Mouse (Mus musculus) hindbrain, embryonic 11.5 days (tissue): ENCODE results near the gene Lztr1. TPM values are rescaled to one million over a fixed set of nuclear protein-coding genes. Genes with fewer than 3 reads are reported as not detected.

ENCODE experiments used
- ATAC-seq: fragments of 200-750 bp; cut with Nextera tagmentation; 2 replicates; pipeline ENCODE4 v1.8.0; 2017; ENCODE audit warnings: mild to moderate bottlenecking, moderate TSS enrichment, moderate library complexity; ENCODE audit not compliant: low FRiP score
- DNase-seq: peaks from one replicate; pipeline ENCODE4 v3.0.0-alpha.2; 2015; ENCODE audit warnings: low spot score
- H3K27ac ChIP-seq: fragments of 300-500 bp; sonication (generic); 2 replicates; pipeline ENCODE4 v1.5.1; 2014; ENCODE audit warnings: mild to moderate bottlenecking, low read depth, low read length
- H3K27me3 ChIP-seq: fragments of 300-500 bp; sonication (generic); 2 replicates; pipeline ENCODE4 v1.6.1; 2014; ENCODE audit warnings: mild to moderate bottlenecking, low read length, moderate library complexity, mixed read lengths; ENCODE audit not compliant: control insufficient read depth, insufficient read depth
- H3K36me3 ChIP-seq: fragments of 300-500 bp; sonication (generic); 2 replicates; pipeline ENCODE4 v1.6.1; 2014; ENCODE audit warnings: mild to moderate bottlenecking, low read length, moderate library complexity, mixed read lengths; ENCODE audit not compliant: control insufficient read depth, insufficient read depth
- H3K4me1 ChIP-seq: fragments of 300-500 bp; sonication (generic); replicated peaks from 2 replicates; pipeline ENCODE4 v1.6.1; 2014; ENCODE audit warnings: low read length, mixed read lengths; ENCODE audit not compliant: control insufficient read depth, insufficient read depth
- H3K4me2 ChIP-seq: fragments of 300-500 bp; sonication (generic); replicated peaks from 2 replicates; pipeline ENCODE4 v1.6.1; 2014; ENCODE audit warnings: mild to moderate bottlenecking, low read depth, low read length
- H3K4me3 ChIP-seq: fragments of 300-500 bp; sonication (generic); 2 replicates; pipeline ENCODE4 v1.5.1; 2014; ENCODE audit warnings: low read depth, low read length
- H3K9ac ChIP-seq: fragments of 300-500 bp; sonication (generic); 2 replicates; pipeline ENCODE4 v1.6.1; 2014; ENCODE audit warnings: low read depth, low read length
- H3K9me3 ChIP-seq: fragments of 300-500 bp; sonication (generic); 2 replicates; pipeline ENCODE4 v1.6.1; 2016; ENCODE audit warnings: low read length; ENCODE audit not compliant: control insufficient read depth
- WGBS: fragments of 180-500 bp; shearing (Covaris S2); extraction: QIAGEN DNeasy Blood & Tissue Kit; methylation state at CpG from one replicate; pipeline ENCODE4 v1.1.7; 2014; 5-methylcytosine and 5-hydroxymethylcytosine counted together
- polyA plus RNA-seq: library from polyadenylated mRNA; unstranded; fragments of >200 nt; fragmentation: Nextera tagmentation; extraction: Ambion mirVana; gene quantifications from 2 replicates; pipeline ENCODE4 v1.2.1, GENCODE M21; 2014

Gene Lztr1
- polyA plus RNA-seq, 1 experiment from 2014 or later = 85.3 TPM

DNA sequence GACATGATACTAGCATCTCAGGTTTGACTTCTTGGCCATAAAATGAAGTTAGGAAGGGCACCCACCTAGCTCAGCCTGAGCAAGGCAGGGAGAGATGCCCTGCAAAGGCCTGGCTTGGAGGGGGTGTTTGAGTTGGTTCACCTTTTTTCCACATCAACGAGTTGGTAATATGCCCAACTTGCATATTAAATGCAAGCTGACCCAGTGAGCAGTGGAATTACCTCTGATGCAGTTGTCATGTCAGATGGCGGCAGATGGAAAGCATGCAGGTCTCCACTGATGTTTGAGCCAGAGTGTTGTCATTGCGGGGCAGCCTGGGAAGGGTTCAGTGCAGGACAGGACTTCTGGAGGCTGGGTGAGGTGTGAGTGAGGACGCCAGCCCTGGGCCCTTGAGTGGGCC is 2.9 kb downstream of the Lztr1 start:
- ATAC-seq (no peak), DNase-seq (no peak)
- no peak overlapping the region for H3K27ac ChIP-seq
- 92% methylated on average over 4 of the region's 4 CpGs for WGBS
- H3K27me3 ChIP-seq = no peaks in the 10 kb centered on the region
- no peaks in the 10 kb centered on the region for H3K4me1 ChIP-seq
- H3K4me2 ChIP-seq = no peak overlapping the region
- no peak overlapping the region for H3K9ac ChIP-seq
- H3K4me3 ChIP-seq = no peak overlapping the region
- peaks cover 5% of the 10 kb centered on the region; the same call in 1 of the 2 replicates for H3K36me3 ChIP-seq
- H3K9me3 ChIP-seq = no peaks in the 10 kb centered on the region

DNA sequence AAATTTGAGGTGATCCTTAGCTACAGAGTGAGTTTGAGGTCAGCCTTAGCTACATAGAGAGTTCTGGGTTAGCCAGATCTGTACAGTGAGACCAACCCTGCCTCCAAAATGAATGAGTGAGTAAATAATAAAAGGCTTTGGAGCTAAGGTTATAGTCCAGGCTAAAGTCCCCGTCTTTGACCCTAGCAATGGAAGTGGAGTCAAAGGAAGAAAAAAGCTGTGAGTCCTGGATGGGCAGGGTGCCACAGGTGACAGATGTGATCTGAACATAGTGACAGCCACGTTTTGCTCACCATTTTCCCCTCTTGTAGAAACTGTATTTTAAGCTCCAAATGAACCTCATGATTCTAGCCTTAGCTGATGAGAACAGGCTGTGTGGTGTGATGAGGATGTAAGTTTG is 10.4 kb downstream of the Lztr1 start:
- no peak overlapping the region for H3K4me3 ChIP-seq
- H3K9ac ChIP-seq = no peak overlapping the region
- H3K4me2 ChIP-seq = no peak overlapping the region
- ATAC-seq (no peak), DNase-seq (no peak)
- 95% methylated on average over 2 of the region's 2 CpGs for WGBS
- no peaks in the 10 kb centered on the region for H3K27me3 ChIP-seq
- peaks cover 21% of the 10 kb centered on the region for H3K36me3 ChIP-seq
- no peak overlapping the region for H3K27ac ChIP-seq
- no peaks in the 10 kb centered on the region for H3K4me1 ChIP-seq
- H3K9me3 ChIP-seq = no peaks in the 10 kb centered on the region

DNA sequence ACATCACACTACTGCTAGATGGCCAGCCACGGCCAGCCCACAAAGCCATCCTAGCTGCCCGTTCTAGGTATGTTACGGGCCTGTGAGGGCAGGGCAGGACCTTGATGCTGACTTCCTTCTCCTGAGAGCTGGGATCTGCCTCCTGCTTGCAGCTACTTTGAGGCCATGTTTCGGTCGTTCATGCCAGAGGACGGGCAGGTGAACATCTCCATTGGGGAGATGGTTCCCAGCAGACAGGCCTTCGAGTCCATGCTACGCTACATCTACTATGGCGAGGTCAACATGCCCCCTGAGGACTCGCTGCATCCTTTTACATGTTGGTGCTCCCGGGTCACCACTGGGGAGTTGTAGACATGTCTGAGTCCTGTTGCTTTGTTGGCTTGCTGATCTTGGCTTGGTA is 15.7 kb downstream of the Lztr1 start:
- no peak for DNase-seq
- ATAC-seq = no peak
- Histone ChIP-seq H3K4me3 (no peak overlapping the region), H3K9ac (no peak overlapping the region), H3K36me3 (peaks cover 27% of the 10 kb centered on the region), H3K27me3 (no peaks in the 10 kb centered on the region), H3K9me3 (no peaks in the 10 kb centered on the region), H3K4me1 (no peaks in the 10 kb centered on the region), H3K27ac (no peak overlapping the region), H3K4me2 (no peak overlapping the region)
- 96% methylated on average over 11 of the region's 11 CpGs for WGBS

DNA sequence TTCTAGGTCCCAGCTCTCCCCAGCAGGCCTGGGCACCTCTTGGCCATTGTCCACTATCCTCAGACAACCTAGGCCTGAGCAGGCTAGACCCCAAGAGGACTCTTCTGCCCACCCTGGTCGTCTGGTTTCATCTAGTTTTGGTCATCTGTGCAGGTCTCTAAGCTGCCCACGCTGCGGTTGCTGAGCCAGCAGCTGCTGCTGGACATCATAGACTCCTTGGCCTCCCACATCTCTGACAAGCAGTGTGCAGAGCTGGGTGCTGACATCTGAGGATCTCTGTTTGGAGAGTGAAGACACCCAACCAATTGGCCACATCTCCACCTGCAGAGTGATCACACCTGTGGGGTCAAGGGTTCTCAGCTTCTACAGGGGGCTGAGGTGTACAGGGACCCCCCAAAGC is 17.0 kb downstream of the Lztr1 start:
- DNase-seq (no peak), ATAC-seq (no peak)
- Histone ChIP-seq H3K9ac (no peak overlapping the region), H3K36me3 (peaks cover 27% of the 10 kb centered on the region), H3K27ac (no peak overlapping the region), H3K27me3 (no peaks in the 10 kb centered on the region), H3K4me2 (no peak overlapping the region), H3K9me3 (no peaks in the 10 kb centered on the region), H3K4me1 (no peaks in the 10 kb centered on the region; the same call in 1 of the 2 replicates), H3K4me3 (no peak overlapping the region)
- WGBS = 78% methylated on average over 3 of the region's 3 CpGs

DNA sequence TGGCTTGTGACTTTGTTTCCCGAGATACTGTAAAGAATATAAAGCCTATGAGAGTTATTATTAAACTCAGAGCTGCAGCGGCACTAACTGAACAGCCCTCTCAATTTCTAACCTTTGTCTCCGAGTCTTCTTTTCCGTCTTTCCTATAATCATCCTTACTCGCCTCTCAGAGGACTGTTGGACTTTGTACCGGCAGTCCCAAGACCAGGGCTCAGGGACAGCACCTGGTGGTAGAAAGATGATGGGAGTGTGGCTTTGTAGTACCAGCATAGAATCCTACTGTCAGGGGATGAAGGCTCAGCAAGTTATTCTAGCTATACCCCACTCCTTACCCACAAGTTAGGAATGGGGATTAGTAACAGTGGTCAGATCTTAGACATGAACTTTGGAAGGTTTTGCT is 17.7 kb downstream of the Lztr1 start:
- no peak overlapping the region for H3K4me3 ChIP-seq
- DNase-seq (no peak), ATAC-seq (no peak)
- no peaks in the 10 kb centered on the region for H3K9me3 ChIP-seq
- WGBS = 92% methylated on average over 6 of the region's 6 CpGs
- no peak overlapping the region for H3K9ac ChIP-seq
- H3K4me2 ChIP-seq = no peak overlapping the region
- H3K27me3 ChIP-seq = no peaks in the 10 kb centered on the region
- H3K4me1 ChIP-seq = no peaks in the 10 kb centered on the region; the same call in 1 of the 2 replicates
- H3K36me3 ChIP-seq = peaks cover 24% of the 10 kb centered on the region
- H3K27ac ChIP-seq = no peak overlapping the region

DNA sequence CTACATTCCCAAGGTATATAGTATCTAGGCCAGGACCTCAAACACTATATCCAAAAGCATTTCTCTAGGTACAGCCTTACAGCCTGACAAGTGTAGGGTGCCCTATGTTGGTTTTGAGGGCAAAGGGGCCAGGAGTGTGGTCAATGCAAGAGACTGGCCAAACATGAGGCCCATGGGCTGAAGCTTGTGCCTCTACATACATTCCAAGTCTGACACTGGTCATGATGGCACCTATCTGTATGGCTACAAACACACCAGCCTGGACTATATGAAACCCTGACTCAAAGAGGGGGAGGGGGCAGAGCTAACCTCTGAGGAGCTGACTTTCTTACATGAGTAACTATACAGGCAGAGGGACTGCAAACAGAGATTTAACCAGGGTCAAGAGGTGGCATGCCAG is 19.1 kb downstream of the Lztr1 start:
- Histone ChIP-seq H3K4me1 (no peaks in the 10 kb centered on the region; the same call in 1 of the 2 replicates), H3K27me3 (no peaks in the 10 kb centered on the region), H3K9ac (no peak overlapping the region), H3K27ac (no peak overlapping the region), H3K9me3 (no peaks in the 10 kb centered on the region), H3K4me3 (no peak overlapping the region), H3K36me3 (peaks cover 19% of the 10 kb centered on the region; the same call in 1 of the 2 replicates), H3K4me2 (no peak overlapping the region)
- DNase-seq = no peak
- ATAC-seq = no peak

DNA sequence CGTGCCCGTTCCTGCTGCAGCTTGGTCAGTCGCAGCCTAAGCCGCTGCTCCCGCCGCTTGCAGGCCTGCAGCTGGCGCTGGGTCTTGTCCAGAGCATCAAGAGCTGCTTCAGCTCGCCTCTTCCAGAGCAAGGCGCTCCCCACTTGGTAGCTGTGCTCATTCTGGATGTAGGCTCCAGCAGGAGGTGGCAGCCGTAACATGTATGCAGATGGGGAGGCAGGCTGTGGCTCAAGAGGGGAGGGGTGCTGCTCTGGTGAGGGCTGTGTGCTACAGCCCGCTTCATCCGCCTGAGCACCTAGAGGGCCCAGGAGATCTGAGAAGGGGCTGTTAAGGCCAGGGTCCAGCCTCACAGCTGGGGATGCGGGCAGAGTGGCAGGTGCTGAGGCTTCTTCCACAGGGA is 19.8 kb downstream of the Lztr1 start:
- H3K36me3 ChIP-seq = peaks cover 16% of the 10 kb centered on the region; the same call in 1 of the 2 replicates
- H3K27me3 ChIP-seq = no peaks in the 10 kb centered on the region
- DNase-seq = no peak
- H3K4me1 ChIP-seq = no peaks in the 10 kb centered on the region; the same call in 1 of the 2 replicates
- H3K27ac ChIP-seq = no peak overlapping the region
- H3K9me3 ChIP-seq = no peaks in the 10 kb centered on the region
- H3K4me3 ChIP-seq = no peak overlapping the region
- ATAC-seq = no peak
- no peak overlapping the region for H3K4me2 ChIP-seq
- WGBS = 88% methylated on average over 13 of the region's 13 CpGs
- no peak overlapping the region for H3K9ac ChIP-seq

DNA sequence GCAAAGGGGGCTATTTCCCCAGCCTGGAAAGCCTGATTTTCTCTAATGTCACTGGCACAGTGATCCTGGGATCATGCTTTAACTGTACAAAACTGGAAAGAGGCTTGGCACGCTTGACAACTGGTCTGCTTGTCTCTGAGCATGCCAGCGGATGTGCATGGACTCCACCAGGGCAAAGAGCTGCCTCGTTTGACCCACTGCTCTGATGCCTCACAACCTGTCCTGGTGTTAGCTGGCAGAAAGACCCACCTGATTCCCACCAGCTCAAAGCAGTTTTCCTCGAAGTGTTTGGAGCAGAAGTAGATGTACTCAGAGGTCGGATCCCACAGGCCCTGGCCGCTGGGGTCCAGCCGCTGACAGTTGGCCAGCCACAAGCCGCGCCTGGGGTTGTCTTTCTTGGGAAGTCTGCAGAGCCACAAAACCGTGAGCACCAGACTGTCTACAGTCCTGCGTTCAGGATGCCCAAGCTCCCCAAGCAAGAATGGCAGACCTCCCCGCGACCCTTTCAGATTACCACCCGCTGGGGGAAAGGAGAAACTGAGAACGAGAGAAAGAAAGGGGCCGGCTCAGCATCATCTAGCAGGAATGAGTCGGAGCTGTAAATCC is 21.6 kb downstream of the Lztr1 start:
- peak; percentile 20; the same call in 1 of the 2 replicates for ATAC-seq
- peak; percentile 8 for DNase-seq
- Histone ChIP-seq H3K4me3 (peak overlapping the region; percentile 48), H3K27ac (peak overlapping the region; percentile 90), H3K9ac (peak overlapping the region; percentile 68), H3K4me2 (peak overlapping the region; percentile 59), H3K4me1 (no peaks in the 10 kb centered on the region; the same call in 1 of the 2 replicates), H3K36me3 (peaks cover 10% of the 10 kb centered on the region; the same call in 1 of the 2 replicates), H3K27me3 (no peaks in the 10 kb centered on the region), H3K9me3 (no peaks in the 10 kb centered on the region)
- 23% methylated on average over 17 of the region's 17 CpGs for WGBS

DNA sequence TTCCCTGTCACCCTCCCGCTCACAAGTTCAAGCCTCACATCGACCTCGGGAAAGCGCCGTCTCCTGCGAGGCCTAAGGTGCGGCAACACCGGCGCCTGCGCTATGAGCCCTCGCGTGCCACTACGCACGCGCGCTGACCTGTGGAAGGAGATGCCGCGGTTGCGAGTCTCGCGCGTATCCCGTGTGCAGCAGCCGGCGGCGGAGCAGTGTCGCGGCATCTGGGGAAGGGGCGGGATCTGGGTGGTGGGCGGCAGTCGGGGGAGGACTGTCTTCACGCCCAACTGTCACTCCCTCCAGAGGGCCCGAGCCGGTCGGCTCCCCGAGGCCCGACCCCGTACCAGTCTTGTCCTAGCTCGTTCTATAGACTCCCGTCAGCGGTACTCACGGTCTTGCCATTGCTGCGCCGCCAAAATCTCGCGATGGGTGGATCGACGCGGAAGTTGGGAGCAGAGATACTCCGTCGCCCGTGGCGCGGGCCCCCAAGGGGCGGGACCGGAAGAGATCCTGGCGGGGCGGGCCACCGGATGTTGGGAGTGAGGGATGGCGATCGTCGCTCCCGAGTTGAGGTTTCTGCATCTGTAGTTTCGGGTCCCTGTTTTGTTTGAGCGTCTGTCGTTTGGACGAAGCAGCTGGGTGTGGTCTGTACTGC is 22.3 kb downstream of the Lztr1 start, which contains the start of gene Thap7:
Gene Thap7 (minus strand): TSS at position 497 of the 649 bp plus-strand sequence.
- Histone ChIP-seq H3K4me1 (no peaks in the 10 kb centered on the region; the same call in 1 of the 2 replicates), H3K9ac (peak within 1 kb of the TSS; percentile 68), H3K4me2 (peak within 1 kb of the TSS; percentile 59), H3K27ac (peak within 1 kb of the TSS; percentile 90), H3K9me3 (no peaks in the 10 kb centered on the region), H3K36me3 (peaks cover 5% of the 10 kb centered on the region; the same call in 1 of the 2 replicates), H3K4me3 (peak within 1 kb of the TSS; percentile 48), H3K27me3 (no peaks in the 10 kb centered on the region)
- DNase-seq = peak; percentile 98
- peak; percentile 96 for ATAC-seq
- under 1% methylated on average over 67 of the region's 67 CpGs for WGBS
